5 mouse cellular contexts compared by ENCODE assay signal in the genomic region with DNA sequence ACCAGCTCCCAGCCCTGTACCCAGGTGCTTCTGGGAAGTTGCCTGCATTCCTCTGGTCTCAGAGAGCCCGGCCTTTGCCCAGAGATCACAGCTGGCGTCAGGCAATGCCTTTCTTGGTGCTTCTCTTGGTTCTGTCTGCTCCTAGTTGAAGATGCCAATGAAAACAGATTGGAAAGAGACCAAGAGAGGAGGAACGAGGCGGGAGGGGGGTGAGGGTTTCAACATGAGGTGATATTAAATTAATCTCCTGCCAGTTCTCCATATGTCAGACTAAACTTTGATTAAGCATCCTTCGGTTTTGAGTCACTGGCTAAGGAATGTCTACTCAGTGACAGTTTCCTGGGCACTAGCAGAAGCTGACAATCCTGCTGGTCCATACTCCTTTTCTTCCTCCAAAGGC.
"Had no signal": no experiment of that assay in that cellular context is flagged by ENCODE, and none has a peak within 500 bp of the region (broad histone marks: within the 10 kb centered on the region; RNA-seq: fewer than 3 reads in every experiment).

No protein-coding gene starts in this region.

- H3K4me3 ChIP-seq: kidney, embryonic 15.5 days; limb, embryonic 13.5 days; midbrain, embryonic 12.5 days; neural tube, embryonic 13.5 days had no signal

- H3K27ac ChIP-seq: kidney, embryonic 15.5 days; limb, embryonic 13.5 days; liver, embryonic 14.5 days; midbrain, embryonic 12.5 days; neural tube, embryonic 13.5 days had no signal
